Comparison of ENCODE assay signal across 12 mouse cellular contexts in genomic region chr12:102311454-102311853, GRCm38 (mm10).
"Had no signal": no experiment of that assay in that cellular context is flagged by ENCODE, and none has a peak within 500 bp of the region (broad histone marks: within the 10 kb centered on the region; RNA-seq: fewer than 3 reads in every experiment).

No protein-coding gene starts in this region.

- ATAC-seq: liver, embryonic 12.5 days; midbrain, embryonic 16.5 days had no signal

- DNase-seq: kidney, adult 18-20 months; layer of hippocampus, adult 9-11 months; layer of hippocampus, postnatal 36 days; lung, embryonic 14.5 days; lung, postnatal 4 days; right cerebral cortex, adult 18-20 months; right cerebral cortex, postnatal 25 days; thymus, postnatal 36 days had no signal

- H3K9ac ChIP-seq: limb, embryonic 15.5 days; liver, embryonic 12.5 days; lung, embryonic 14.5 days; midbrain, embryonic 12.5 days had no signal

- H3K36me3 ChIP-seq: midbrain, embryonic 12.5 days had no signal

- H3K27me3 ChIP-seq: limb, embryonic 15.5 days; liver, embryonic 12.5 days; midbrain, embryonic 12.5 days had no signal

- H3K9me3 ChIP-seq: limb, embryonic 15.5 days; liver, embryonic 12.5 days; midbrain, embryonic 12.5 days had no signal

- H3K27ac ChIP-seq: limb, embryonic 15.5 days; liver, embryonic 12.5 days; midbrain, embryonic 12.5 days had no signal

- H3K4me2 ChIP-seq: limb, embryonic 15.5 days; liver, embryonic 12.5 days; lung, embryonic 14.5 days; midbrain, embryonic 12.5 days had no signal

- H3K4me3 ChIP-seq: limb, embryonic 15.5 days; liver, embryonic 12.5 days; midbrain, embryonic 12.5 days had no signal

- H3K4me1 ChIP-seq: midbrain, embryonic 12.5 days had no signal
